In the genomic region with DNA sequence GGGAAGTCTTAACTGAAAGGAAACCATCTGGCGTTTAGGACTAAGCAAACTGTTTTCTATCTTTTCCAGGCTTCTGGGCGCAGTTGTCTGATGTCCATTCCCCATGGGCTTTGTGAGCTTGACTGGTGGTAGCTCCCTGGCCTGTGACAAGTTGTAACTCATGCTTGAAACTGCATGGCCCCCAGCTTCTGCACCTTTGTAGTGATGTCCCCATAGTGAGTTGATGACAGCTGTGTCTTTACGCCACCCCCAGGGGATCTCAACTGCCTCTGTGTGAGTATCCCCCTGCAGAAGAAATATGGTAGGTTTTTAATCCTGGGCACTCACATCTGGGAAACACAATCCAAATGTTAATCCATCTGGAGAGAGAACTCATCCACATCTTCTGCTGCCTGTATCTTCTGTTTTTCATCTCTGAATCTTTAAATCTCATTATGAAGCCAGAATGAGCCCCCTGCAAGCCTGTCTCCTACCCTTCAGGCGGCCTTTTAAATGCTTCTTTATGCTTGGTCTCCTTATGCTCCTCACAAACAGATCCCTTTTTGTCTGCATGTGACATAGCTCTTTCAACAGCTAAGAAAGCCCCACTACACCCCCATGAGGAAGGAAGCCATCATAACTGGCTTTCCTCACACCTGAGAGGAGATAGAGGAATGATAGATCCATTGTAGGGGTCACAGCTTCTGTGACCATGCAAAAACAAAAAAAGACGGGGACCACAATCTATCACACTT, we compare ENCODE assay signal across 17 mouse cellular contexts.
DNase-seq lines count a peak whose midpoint lies in the region; ATAC-seq lines count a peak whose summit lies in the region.
"Had no signal": no experiment of that assay in that cellular context is flagged by ENCODE, and none has a peak within 500 bp of the region (broad histone marks: within the 10 kb centered on the region; RNA-seq: fewer than 3 reads in every experiment).

No protein-coding gene starts in this region.

- H3K36me3 ChIP-seq in kidney, embryonic 14.5 days (ENCODE audit: control insufficient read depth, insufficient read depth, low read length): no peaks in the 10 kb centered on the region
- no peaks in the 10 kb centered on the region for H3K36me3 ChIP-seq in neural tube, embryonic 11.5 days (ENCODE audit: control insufficient read depth, insufficient read depth, low read length)
- H3K36me3 ChIP-seq: heart, embryonic 13.5 days; hindbrain, embryonic 13.5 days had no signal

- no peaks in the 10 kb centered on the region for H3K9me3 ChIP-seq in kidney, embryonic 14.5 days (ENCODE audit: control insufficient read depth, low read length)
- no peaks in the 10 kb centered on the region for H3K9me3 ChIP-seq in neural tube, embryonic 11.5 days (ENCODE audit: control insufficient read depth, low read length)
- H3K9me3 ChIP-seq: heart, embryonic 13.5 days; hindbrain, embryonic 13.5 days had no signal

- H3K9ac ChIP-seq in kidney, embryonic 14.5 days (ENCODE audit: low read depth, low read length): no peak overlapping the region
- H3K9ac ChIP-seq in neural tube, embryonic 11.5 days (ENCODE audit: low read length): no peak overlapping the region
- H3K9ac ChIP-seq: heart, embryonic 13.5 days; hindbrain, embryonic 13.5 days; lung, embryonic 14.5 days had no signal

- H3K27ac ChIP-seq in kidney, embryonic 14.5 days (ENCODE audit: low read depth, low read length): no peak overlapping the region
- H3K27ac ChIP-seq in neural tube, embryonic 11.5 days (ENCODE audit: low read depth, low read length): no peak overlapping the region
- H3K27ac ChIP-seq: heart, embryonic 13.5 days; hindbrain, embryonic 13.5 days had no signal

- DNase-seq in kidney, adult 18-20 months: no peak
- DNase-seq in neural tube, embryonic 11.5 days (ENCODE audit: low spot score): peak; percentile 19
- no peak for DNase-seq in neural tube, embryonic 10.5 days (ENCODE audit: extremely low spot score, low spot score)
- peak; percentile 20 to 23 for DNase-seq in kidney, postnatal 4 days
- no peak for DNase-seq in urinary bladder, postnatal 36 days (ENCODE audit: low spot score in 2 of 2)
- DNase-seq in retina, embryonic 14.5 days (ENCODE audit: low spot score): no peak
- DNase-seq: adrenal gland, postnatal 36 days; liver; lung, embryonic 14.5 days; right cerebral cortex, adult 18-20 months; spleen, adult 18-20 months; thymus, adult 2 months had no signal

- H3K4me3 ChIP-seq in kidney, embryonic 14.5 days (ENCODE audit: low read length): no peak overlapping the region
- H3K4me3 ChIP-seq in neural tube, embryonic 11.5 days (ENCODE audit: low read depth, low read length): no peak overlapping the region
- H3K4me3 ChIP-seq: erythroblast, embryonic 14.5 days; heart, embryonic 13.5 days; hindbrain, embryonic 13.5 days had no signal

- ATAC-seq in kidney, embryonic 14.5 days (ENCODE audit: low FRiP score, low TSS enrichment): peak; percentile 66
- ATAC-seq in neural tube, embryonic 11.5 days (ENCODE audit: insufficient read depth, low FRiP score, low TSS enrichment): no peak
- ATAC-seq: activated CD4-positive, CD25-positive, alpha-beta regulatory T cell, adult 4 months had no signal

- WGBS in kidney, embryonic 14.5 days: 40% methylated on average over 5 of the region's 5 CpGs
- 41% methylated on average over 5 of the region's 5 CpGs for WGBS in neural tube, embryonic 11.5 days

- H3K27me3 ChIP-seq in kidney, embryonic 14.5 days (ENCODE audit: control insufficient read depth, insufficient read depth, low read length): no peaks in the 10 kb centered on the region
- H3K27me3 ChIP-seq in neural tube, embryonic 11.5 days (ENCODE audit: control insufficient read depth, insufficient read depth, low read length): no peaks in the 10 kb centered on the region
- H3K27me3 ChIP-seq: heart, embryonic 13.5 days; hindbrain, embryonic 13.5 days had no signal

- H3K4me1 ChIP-seq in kidney, embryonic 14.5 days (ENCODE audit: control insufficient read depth, insufficient read depth, low read length): no peaks in the 10 kb centered on the region
- H3K4me1 ChIP-seq in neural tube, embryonic 11.5 days (ENCODE audit: control insufficient read depth, insufficient read depth, low read length): peaks cover 6% of the 10 kb centered on the region
- H3K4me1 ChIP-seq: heart, embryonic 13.5 days had no signal

- H3K4me2 ChIP-seq in kidney, embryonic 14.5 days (replicated peaks; ENCODE audit: low read depth, low read length): no peak overlapping the region
- H3K4me2 ChIP-seq in neural tube, embryonic 11.5 days (ENCODE audit: low read depth): no peak overlapping the region
- H3K4me2 ChIP-seq: heart, embryonic 13.5 days; hindbrain, embryonic 13.5 days; lung, embryonic 14.5 days had no signal

Comparison
In these comparisons a context has a peak if more than half of its experiments do, and no peak if none do; other contexts are left out.
1. DNase-seq: peak in neural tube, embryonic 11.5 days (single experiment) and kidney, postnatal 4 days (2 of 2); none in kidney, adult 18-20 months (single experiment), neural tube, embryonic 10.5 days (single experiment), urinary bladder, postnatal 36 days (0 of 2) and retina, embryonic 14.5 days (single experiment).